Mouse (Mus musculus): ENCODE results near the gene Cuedc2.

- TF ChIP-seq CTCF (IDR thresholded peaks at IDR 0.05; ENCODE audit: low read depth) (no peak), EP300 (optimal IDR thresholded peaks at IDR 0.05) (no peak)
Observed at GRCm38 (mm10) chr19:46296938-46297337, 41.6 kb downstream of the Cuedc2 start.

All from stomach, postnatal 0 days (tissue).